Mouse (Mus musculus): ENCODE measurements around the gene Prdm13.
A peak's percentile ranks its signal among the peaks of the same experiment; 100 is the strongest.

Prdm13 gene

DNA sequence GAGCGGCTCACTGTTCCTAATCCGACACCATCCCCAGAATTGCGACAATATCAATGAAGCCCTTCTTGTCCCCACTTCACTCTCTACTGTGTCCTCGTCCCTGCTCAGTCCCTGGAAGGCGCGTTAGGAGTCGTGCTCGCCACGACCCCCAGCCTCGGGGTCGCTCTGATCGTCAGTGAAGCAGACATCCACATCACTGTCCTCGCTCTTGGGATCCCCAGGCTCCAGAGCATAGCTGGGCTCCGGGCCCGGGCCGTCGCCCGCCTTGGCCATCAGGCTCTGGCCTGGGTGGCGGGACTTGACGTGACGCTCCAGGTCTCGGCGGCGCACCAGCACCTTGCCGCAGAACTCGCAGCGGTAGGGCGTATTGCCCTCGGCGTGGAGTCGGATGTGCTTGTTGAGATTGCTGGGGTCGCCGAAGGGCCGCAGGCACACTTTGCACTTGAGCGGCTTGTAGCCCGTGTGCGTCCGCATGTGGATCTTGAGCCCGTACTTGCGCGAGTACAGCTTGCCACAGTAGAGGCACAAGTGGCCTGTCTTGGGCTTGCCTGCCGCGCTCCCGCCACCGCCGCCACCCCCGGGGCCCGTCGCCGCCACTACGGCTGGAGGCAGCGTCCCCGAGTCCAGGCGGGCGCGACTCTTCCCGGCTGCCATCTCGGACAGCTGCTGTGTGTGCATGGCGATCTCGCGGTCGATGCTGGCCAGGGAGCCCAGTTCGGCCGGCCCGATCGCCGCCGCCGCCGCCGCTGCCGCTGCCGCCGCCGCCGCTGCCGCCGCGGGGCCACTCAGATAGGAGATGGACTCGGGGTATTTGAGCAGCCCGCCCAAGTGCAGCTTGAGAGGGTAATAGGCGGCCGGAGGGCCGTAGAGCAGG is 7.4 kb downstream of the Prdm13 start:
- peak; percentile 66 for DNase-seq (ENCODE audit: low read depth, low spot score)

DNA sequence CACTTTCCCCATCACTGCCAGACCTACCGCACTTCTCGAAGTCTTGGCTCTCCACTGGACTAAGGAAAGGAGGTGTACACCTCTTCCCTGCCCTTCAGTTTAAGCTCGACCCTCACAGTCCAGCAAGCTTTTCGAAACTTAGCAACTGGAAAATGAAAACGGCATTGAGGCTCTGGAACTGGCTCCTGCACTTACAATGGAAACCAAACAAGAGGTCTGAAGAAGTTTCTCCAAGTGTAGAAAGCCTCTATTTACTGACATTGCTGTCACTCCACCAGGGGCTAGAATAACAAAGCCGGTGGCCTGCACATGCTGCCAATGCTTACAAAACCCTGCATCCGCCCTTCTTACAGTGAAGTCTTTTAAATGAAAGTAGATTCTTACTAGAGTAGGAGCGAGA is 11.1 kb downstream of the Prdm13 start:
- DNase-seq (ENCODE audit: low read depth, low spot score): no peak

DNA sequence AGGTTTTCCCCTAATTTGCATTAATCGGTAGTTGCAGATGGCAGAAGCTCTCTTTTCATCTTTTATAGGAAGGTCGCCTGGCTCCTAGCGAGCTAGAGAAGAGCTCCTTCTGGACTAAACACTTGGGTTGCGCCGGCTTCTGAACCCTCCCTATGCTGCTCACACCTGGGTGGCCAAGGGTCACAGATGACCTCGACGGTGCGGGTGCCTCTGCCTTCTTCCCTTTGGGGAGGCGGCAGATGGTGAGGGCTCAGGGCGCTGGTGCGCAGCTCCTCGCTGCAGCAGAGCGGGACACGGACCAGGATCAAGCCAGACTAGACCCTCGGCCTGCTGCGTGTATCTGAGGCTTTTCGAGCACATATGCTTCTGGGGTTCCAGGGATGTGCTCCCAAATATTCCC is 11.7 kb downstream of the Prdm13 start:
- DNase-seq (ENCODE audit: low read depth, low spot score): no peak

DNA sequence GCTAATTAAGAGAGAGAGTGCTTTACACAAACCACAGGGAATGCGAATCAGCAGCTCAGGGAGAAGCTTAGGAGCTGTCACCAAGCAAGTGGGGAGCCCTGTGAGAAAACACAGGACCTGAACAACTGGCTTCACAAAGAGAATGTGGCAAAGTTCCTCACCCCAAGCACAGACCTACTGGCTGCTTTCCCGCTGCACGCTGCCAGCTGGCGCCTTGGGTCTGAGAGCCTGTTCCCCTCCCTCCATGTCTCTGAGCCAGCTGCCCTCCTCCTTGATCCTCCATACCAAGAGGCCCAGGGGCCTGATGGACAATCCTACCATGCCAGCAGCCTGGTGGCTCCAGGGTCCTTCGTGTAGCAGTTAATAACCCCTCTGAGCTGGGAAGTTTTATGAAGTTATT is 19.8 kb downstream of the Prdm13 start:
- DNase-seq (ENCODE audit: low read depth, low spot score): no peak

DNA sequence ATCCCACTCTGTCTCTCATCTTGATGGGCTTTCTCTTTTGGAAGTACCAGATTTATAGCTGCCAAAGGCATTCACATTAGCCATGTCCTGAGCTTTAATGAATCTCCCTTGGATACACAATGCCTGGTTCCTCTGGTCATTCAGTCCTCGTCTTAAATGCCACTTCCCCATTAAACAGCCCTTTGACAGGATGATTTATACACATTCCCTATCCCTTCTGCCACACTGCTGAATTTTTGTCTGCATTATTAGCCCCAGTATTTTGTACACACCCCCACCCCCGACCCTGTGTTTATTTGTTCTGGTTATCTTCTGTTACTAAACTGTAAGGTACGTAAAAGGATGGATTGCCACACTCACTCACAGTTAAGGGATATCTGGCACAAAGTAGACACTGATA is 27.6 kb downstream of the Prdm13 start:
- DNase-seq (ENCODE audit: low read depth, low spot score): no peak

DNA sequence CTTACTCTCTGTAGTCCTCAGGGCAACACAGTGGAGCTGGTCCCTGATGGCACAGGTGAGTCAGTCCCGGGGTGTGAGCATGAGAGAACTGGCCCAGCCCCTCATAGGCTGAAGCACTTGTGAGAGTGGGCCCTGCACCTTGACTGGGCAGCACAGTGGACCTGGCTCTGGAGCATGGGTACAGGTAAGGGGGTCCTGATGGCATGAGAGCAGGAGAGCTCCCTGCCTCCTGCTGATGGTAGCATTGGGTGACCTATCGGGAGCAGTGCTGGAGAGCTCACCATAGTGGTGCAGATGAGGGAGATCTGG is 56.5 kb downstream of the Prdm13 start:
- no peak for DNase-seq (ENCODE audit: low read depth, low spot score)

DNA sequence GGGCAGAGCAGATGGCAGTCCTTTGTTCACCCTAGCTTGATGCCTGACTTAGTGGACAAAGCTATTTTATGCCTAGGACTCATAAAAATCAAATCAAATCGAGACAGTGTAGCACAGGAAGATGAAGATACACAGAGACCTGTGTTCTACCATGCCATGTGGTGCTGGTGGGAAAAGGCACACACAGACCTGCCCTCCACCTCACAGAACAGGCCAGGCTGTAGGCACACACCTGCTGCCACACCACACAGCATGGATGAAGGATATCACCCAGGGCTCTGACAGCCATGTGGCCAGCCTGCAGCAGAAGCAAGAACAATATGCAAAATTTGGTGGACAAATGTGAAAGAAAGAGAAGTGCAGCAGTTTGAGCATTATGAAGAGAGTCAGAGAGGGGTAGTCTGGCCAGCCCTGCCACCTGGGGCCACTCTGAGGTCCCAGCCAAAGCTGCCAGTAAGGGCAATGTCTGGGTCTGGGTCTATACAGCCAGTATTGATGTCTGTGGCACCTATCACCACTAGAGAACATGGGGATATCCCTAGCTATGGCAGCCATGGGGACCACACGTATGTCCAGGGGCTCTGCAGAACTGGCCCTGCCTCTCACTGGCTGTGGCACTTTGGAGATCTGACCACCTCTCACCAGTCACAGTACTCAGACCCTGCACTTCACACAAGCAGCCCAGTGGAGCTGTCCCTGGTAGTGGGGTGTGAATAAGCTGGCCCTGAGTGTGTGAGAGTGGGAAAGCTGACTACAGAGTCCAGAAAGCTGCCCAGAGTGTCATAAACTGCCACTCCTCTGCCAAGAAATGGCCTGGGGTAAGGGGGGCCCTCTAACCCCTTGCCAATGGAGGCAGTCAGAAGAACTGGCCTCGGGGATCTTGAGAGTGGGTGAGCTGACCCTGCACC is 57.1 kb downstream of the Prdm13 start:
- DNase-seq (ENCODE audit: low read depth, low spot score): no peak

Data from ES-CJ7 (cell line).